Mouse (Mus musculus) liver, adult 2 months (tissue): ENCODE results near the gene Iqca.

Experiments
- CTCF ChIP-seq: fragments of 200-500 bp; IDR thresholded peaks from 2 replicates; pipeline ENCODE4 v1.5.1; 2011; ENCODE audit warnings: low read depth, low read length, control low read depth
- POLR2A ChIP-seq: fragments of 200-500 bp; IDR thresholded peaks from 2 replicates; pipeline ENCODE4 v1.6.1; 2011; ENCODE audit warnings: low read length, control low read depth; ENCODE audit not compliant: insufficient read depth; ENCODE audit errors: extremely low read depth

DNA sequence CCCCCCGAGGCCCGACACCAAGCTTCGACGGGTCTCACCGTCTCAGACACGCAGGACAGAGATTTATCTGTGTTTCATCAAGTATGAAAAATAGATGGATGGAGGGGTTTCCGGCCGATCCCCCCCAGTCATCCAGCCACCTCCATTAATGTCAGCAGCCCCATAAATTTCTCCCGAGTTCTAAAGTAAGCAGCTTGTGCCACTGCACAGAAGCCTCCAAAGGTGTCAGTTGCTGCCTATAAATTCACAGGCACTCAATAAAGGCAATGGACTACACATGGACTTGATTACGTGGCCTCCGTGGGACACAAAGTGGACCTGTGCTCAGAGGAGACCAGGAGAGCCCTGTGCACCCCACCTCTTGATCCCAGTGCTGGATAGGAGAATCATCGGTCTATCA lies 34.0 kb downstream of the Iqca start:
- TF ChIP-seq POLR2A, result no peak
- no peak for TF ChIP-seq CTCF
